Mouse (Mus musculus): ENCODE measurements around the gene 1190007I07Rik. TPM values are rescaled to one million over a fixed set of nuclear protein-coding genes. Genes with fewer than 3 reads are reported as not detected.
"Not testable (repeated sequence)": the region's sequence is repeated elsewhere in the genome, so short reads cannot be mapped to it uniquely, and the experiment has no call there.

1190007I07Rik gene
- polyA plus RNA-seq, 1 experiment from 2014 or later = 34.5 TPM

GRCm38 (mm10) chr10:82631133-82631532 is 8.1 kb upstream of the 1190007I07Rik start:
- H3K27me3 ChIP-seq (ENCODE audit: control insufficient read depth, insufficient read depth, low read depth, low read length) = no peaks in the 10 kb centered on the region
- peaks cover 13% of the 10 kb centered on the region for H3K4me1 ChIP-seq (replicated peaks; ENCODE audit: control insufficient read depth, insufficient read depth, low read length)
- peak overlapping the region; percentile 25; the same call in 1 of the 2 replicates for H3K9ac ChIP-seq (ENCODE audit: low read length)
- ATAC-seq (ENCODE audit: low read depth) = no peak
- H3K9me3 ChIP-seq (ENCODE audit: control insufficient read depth, low read length) = no peaks in the 10 kb centered on the region
- peaks cover 8% of the 10 kb centered on the region; the same call in 1 of the 2 replicates for H3K36me3 ChIP-seq (ENCODE audit: control insufficient read depth, insufficient read depth, low read length)
- H3K27ac ChIP-seq (ENCODE audit: low read length) = no peak overlapping the region
- peak overlapping the region; percentile 88 for H3K4me2 ChIP-seq (ENCODE audit: low read depth, low read length)
- no peak overlapping the region; the same call in 1 of the 2 replicates for H3K4me3 ChIP-seq (ENCODE audit: low read length)
- whole genome bisulfite sequencing = 77% methylated on average over 7 of the region's 7 CpGs

DNA sequence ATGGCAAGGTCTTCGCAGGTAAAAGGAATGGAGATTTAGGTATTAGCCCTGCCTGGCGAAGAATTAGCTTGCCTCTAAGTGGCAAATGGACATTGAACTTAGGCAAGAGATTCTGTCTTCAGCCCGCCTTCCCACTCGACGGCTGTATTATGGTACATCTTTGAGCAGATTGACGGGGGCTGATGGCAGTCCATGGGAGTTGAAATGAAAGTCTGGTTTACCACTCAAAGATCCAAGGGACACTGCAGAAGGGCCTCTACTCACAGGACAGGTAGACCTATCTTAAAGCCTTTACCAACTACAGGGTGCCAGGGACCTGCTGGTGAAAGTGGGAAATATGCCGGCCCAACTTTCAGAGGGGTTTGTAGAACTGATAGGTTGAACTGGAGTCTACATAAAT is 7.5 kb upstream of the 1190007I07Rik start:
- Histone ChIP-seq H3K4me2 (ENCODE audit: low read depth, low read length) (peak overlapping the region; percentile 88), H3K27ac (ENCODE audit: low read length) (peak overlapping the region; percentile 82), H3K36me3 (ENCODE audit: control insufficient read depth, insufficient read depth, low read length) (peaks cover 8% of the 10 kb centered on the region; the same call in 1 of the 2 replicates), H3K4me1 (replicated peaks; ENCODE audit: control insufficient read depth, insufficient read depth, low read length) (peaks cover 13% of the 10 kb centered on the region), H3K27me3 (ENCODE audit: control insufficient read depth, insufficient read depth, low read depth, low read length) (no peaks in the 10 kb centered on the region), H3K9me3 (ENCODE audit: control insufficient read depth, low read length) (no peaks in the 10 kb centered on the region), H3K4me3 (ENCODE audit: low read length) (peak overlapping the region; percentile 96), H3K9ac (ENCODE audit: low read length) (peak overlapping the region; percentile 93)
- ATAC-seq (ENCODE audit: low read depth) = no peak
- 8% methylated on average over 7 of the region's 7 CpGs for WGBS

- Histone ChIP-seq H3K27ac (ENCODE audit: low read length) (peak within 1 kb of the TSS; percentile 92), H3K4me2 (ENCODE audit: low read depth, low read length) (peak within 1 kb of the TSS; percentile 94), H3K4me3 (ENCODE audit: low read length) (peak within 1 kb of the TSS; percentile 96), H3K9ac (ENCODE audit: low read length) (peak within 1 kb of the TSS; percentile 93), H3K4me1 (replicated peaks; ENCODE audit: control insufficient read depth, insufficient read depth, low read length) (peaks cover 13% of the 10 kb centered on the region)
- peak; percentile 99 for ATAC-seq (ENCODE audit: low read depth)
- H3K27me3 ChIP-seq (ENCODE audit: control insufficient read depth, insufficient read depth, low read depth, low read length); H3K9me3 ChIP-seq (ENCODE audit: control insufficient read depth, low read length); H3K36me3 ChIP-seq (ENCODE audit: control insufficient read depth, insufficient read depth, low read length): not testable (repeated sequence)
- WGBS = under 1% methylated on average over 36 of the region's 78 CpGs
These were observed 6.7 kb upstream of the 1190007I07Rik start, which contains the start of gene Tdg for GRCm38 (mm10) chr10:82629586-82630255. Gene Tdg, plus strand, starts transcription at chr10:82629828.

GRCm38 (mm10) chr10:82629111-82629585 is 6.1 kb upstream of the 1190007I07Rik start:
- ATAC-seq (ENCODE audit: low read depth) = peak; percentile 39
- Histone ChIP-seq H3K4me3 (ENCODE audit: low read length) (peak overlapping the region; percentile 96), H3K9ac (ENCODE audit: low read length) (peak overlapping the region; percentile 88), H3K4me2 (ENCODE audit: low read depth, low read length) (peak overlapping the region; percentile 94), H3K27me3 (ENCODE audit: control insufficient read depth, insufficient read depth, low read depth, low read length) (no peaks in the 10 kb centered on the region), H3K27ac (ENCODE audit: low read length) (peak overlapping the region; percentile 92), H3K4me1 (replicated peaks; ENCODE audit: control insufficient read depth, insufficient read depth, low read length) (peaks cover 13% of the 10 kb centered on the region), H3K9me3 (ENCODE audit: control insufficient read depth, low read length) (no peaks in the 10 kb centered on the region), H3K36me3 (ENCODE audit: control insufficient read depth, insufficient read depth, low read length) (peaks cover 6% of the 10 kb centered on the region; the same call in 1 of the 2 replicates)
- WGBS = 4% methylated on average over 11 of the region's 11 CpGs

DNA sequence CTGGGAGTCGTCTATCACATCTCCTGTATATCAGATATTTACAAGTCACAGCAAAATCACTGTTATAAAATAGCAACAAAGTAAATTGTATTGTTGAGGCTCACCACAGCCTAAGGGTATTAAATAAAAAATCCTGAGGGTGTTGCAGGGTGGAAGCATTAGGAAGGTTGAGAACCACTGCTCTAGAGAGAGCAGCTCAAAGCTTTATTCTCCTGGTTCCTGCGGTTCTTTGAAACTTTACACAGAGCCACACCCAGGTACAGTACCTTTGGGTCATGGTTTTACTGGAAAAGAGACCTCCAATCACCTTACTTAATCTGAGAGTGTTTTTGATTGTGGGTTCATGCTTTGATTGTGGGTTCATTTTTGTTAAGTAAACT is 515 bp upstream of the 1190007I07Rik start:
- not testable (repeated sequence) for H3K9me3 ChIP-seq (ENCODE audit: control insufficient read depth, low read length)

GRCm38 (mm10) chr10:82622235-82622634 is 793 bp downstream of the 1190007I07Rik start:
- no peak overlapping the region for H3K27ac ChIP-seq (ENCODE audit: low read length)
- H3K27me3 ChIP-seq (ENCODE audit: control insufficient read depth, insufficient read depth, low read depth, low read length) = no peaks in the 10 kb centered on the region
- H3K4me3 ChIP-seq (ENCODE audit: low read length) = peak overlapping the region; percentile 74
- 21% methylated on average over 9 of the region's 9 CpGs for WGBS
- no peak; the same call in 1 of the 2 replicates for ATAC-seq (ENCODE audit: low read depth)
- H3K4me1 ChIP-seq (replicated peaks; ENCODE audit: control insufficient read depth, insufficient read depth, low read length) = peaks cover 4% of the 10 kb centered on the region
- H3K9ac ChIP-seq (ENCODE audit: low read length) = peak overlapping the region; percentile 85
- no peaks in the 10 kb centered on the region for H3K9me3 ChIP-seq (ENCODE audit: control insufficient read depth, low read length)
- H3K4me2 ChIP-seq (ENCODE audit: low read depth, low read length) = peak overlapping the region; percentile 74
- H3K36me3 ChIP-seq (ENCODE audit: control insufficient read depth, insufficient read depth, low read length) = no peaks in the 10 kb centered on the region

More for the DNA sequence above, 515 bp upstream of the 1190007I07Rik start:
- Histone ChIP-seq H3K4me2 (ENCODE audit: low read depth, low read length) (peak overlapping the region; percentile 74), H3K4me3 (ENCODE audit: low read length) (peak overlapping the region; percentile 74), H3K9ac (ENCODE audit: low read length) (peak overlapping the region; percentile 85), H3K27ac (ENCODE audit: low read length) (peak overlapping the region; percentile 81)
- H3K4me1 ChIP-seq (replicated peaks; ENCODE audit: control insufficient read depth, insufficient read depth, low read length); H3K27me3 ChIP-seq (ENCODE audit: control insufficient read depth, insufficient read depth, low read depth, low read length); H3K36me3 ChIP-seq (ENCODE audit: control insufficient read depth, insufficient read depth, low read length): not testable (repeated sequence)
- 2% methylated on average over 2 of the region's 2 CpGs for WGBS
- ATAC-seq (ENCODE audit: low read depth) = peak; percentile 8; the same call in 1 of the 2 replicates

GRCm38 (mm10) chr10:82594421-82594820 is 28.6 kb downstream of the 1190007I07Rik start:
- ATAC-seq (ENCODE audit: low read depth); H3K27me3 ChIP-seq (ENCODE audit: control insufficient read depth, insufficient read depth, low read depth, low read length); H3K36me3 ChIP-seq (ENCODE audit: control insufficient read depth, insufficient read depth, low read length); H3K4me2 ChIP-seq (ENCODE audit: low read depth, low read length); H3K27ac ChIP-seq (ENCODE audit: low read length); H3K4me1 ChIP-seq (replicated peaks; ENCODE audit: control insufficient read depth, insufficient read depth, low read length); H3K4me3 ChIP-seq (ENCODE audit: low read length); H3K9me3 ChIP-seq (ENCODE audit: control insufficient read depth, low read length); H3K9ac ChIP-seq (ENCODE audit: low read length): not testable (repeated sequence)
- 60% methylated on average over 4 of the region's 4 CpGs for WGBS

- H3K27ac ChIP-seq (ENCODE audit: low read length); H3K9ac ChIP-seq (ENCODE audit: low read length); H3K9me3 ChIP-seq (ENCODE audit: control insufficient read depth, low read length); H3K4me1 ChIP-seq (replicated peaks; ENCODE audit: control insufficient read depth, insufficient read depth, low read length); H3K27me3 ChIP-seq (ENCODE audit: control insufficient read depth, insufficient read depth, low read depth, low read length); ATAC-seq (ENCODE audit: low read depth); H3K4me3 ChIP-seq (ENCODE audit: low read length); H3K36me3 ChIP-seq (ENCODE audit: control insufficient read depth, insufficient read depth, low read length); H3K4me2 ChIP-seq (ENCODE audit: low read depth, low read length): not testable (repeated sequence)
- WGBS = 82% methylated on average over 9 of the region's 9 CpGs
These were observed 33.4 kb downstream of the 1190007I07Rik start for GRCm38 (mm10) chr10:82589673-82590072.

- H3K4me2 ChIP-seq (ENCODE audit: low read depth, low read length); ATAC-seq (ENCODE audit: low read depth); H3K4me3 ChIP-seq (ENCODE audit: low read length); H3K27ac ChIP-seq (ENCODE audit: low read length); H3K4me1 ChIP-seq (replicated peaks; ENCODE audit: control insufficient read depth, insufficient read depth, low read length); H3K9ac ChIP-seq (ENCODE audit: low read length); H3K9me3 ChIP-seq (ENCODE audit: control insufficient read depth, low read length); H3K36me3 ChIP-seq (ENCODE audit: control insufficient read depth, insufficient read depth, low read length); H3K27me3 ChIP-seq (ENCODE audit: control insufficient read depth, insufficient read depth, low read depth, low read length): not testable (repeated sequence)
- WGBS = 93% methylated on average over 11 of the region's 11 CpGs
These were observed 51.9 kb downstream of the 1190007I07Rik start for GRCm38 (mm10) chr10:82571091-82571490.

Data from lung, embryonic 16.5 days (tissue).